Mouse (Mus musculus) spleen, postnatal 0 days (tissue): ENCODE measurements around the gene Nrcam. TPM values are rescaled to one million over a fixed set of nuclear protein-coding genes. Genes with fewer than 3 reads are reported as not detected.

ENCODE experiments used
- polyA plus RNA-seq: library from polyadenylated mRNA; unstranded; fragments of >200 nt; fragmentation: Nextera tagmentation; extraction: Ambion mirVana; gene quantifications from 2 replicates; pipeline ENCODE4 v1.2.1, GENCODE M21; 2015

Nrcam gene
- 0.30 and 0.61 TPM in 2 replicates for polyA plus RNA-seq

GRCm38 (mm10) chr12:44328381-44329315 lies at the start of gene Nrcam:
Gene Nrcam, plus strand, starts transcription at chr12:44328885.

Other genes with a start within 250 kb of the Nrcam start
- 9.0 and 10.6 TPM in 2 replicates for gene Dnajb9, start 118.6 kb upstream of the Nrcam start, polyA plus RNA-seq
- 30.8 and 37.6 TPM in 2 replicates for gene Pnpla8, start 107.5 kb upstream of the Nrcam start, polyA plus RNA-seq